Comparison of ENCODE assay signal across 12 mouse cellular contexts in the genomic region with DNA sequence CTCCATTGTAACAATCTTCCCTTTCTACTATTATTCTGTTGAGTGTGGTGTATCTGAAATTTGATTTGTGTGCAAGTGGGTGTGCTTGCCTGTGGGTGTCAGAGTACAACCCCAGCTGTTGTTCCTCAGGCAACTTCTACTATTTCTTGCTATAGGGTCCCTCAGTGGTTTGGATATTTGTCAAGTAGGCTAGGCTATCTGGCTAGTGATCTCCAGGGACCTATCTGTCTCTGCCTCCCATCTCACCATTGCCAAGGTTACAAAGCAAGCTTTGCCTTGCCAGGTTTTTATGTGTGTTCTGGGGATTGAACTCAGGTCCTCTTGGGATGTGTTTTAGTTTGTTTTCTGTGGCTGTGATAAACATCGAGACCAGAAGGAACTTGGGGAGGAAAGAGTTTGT.
DNase-seq lines count a peak whose midpoint lies in the region; ATAC-seq and TF ChIP-seq lines count a peak whose summit lies in the region.
"Had no signal": no experiment of that assay in that cellular context is flagged by ENCODE, and none has a peak within 500 bp of the region (broad histone marks: within the 10 kb centered on the region; RNA-seq: fewer than 3 reads in every experiment).

No protein-coding gene starts in this region.

- TF ChIP-seq EP300 in heart, postnatal 0 days (IDR thresholded peaks at IDR 0.05; ENCODE audit: low read depth): 0 out of 2 replicates have a peak, but pooled peaks have one; percentile 5
- no peak for TF ChIP-seq EP300 in lung, postnatal 0 days (IDR thresholded peaks at IDR 0.05)
- no peak for TF ChIP-seq EP300 in stomach, postnatal 0 days (optimal IDR thresholded peaks at IDR 0.05)

- intact Hi-C loops in gastrocnemius, postnatal 14 days (cut with DNase I; ENCODE audit: low total_unique reads): no loop called here
- intact Hi-C loops in heart, postnatal 25 days (cut with DNase I): no loop called here

- no peak for ATAC-seq in heart, postnatal 0 days (ENCODE audit: insufficient read depth, low read depth)
- peak; percentile 52; the same call in 1 of the 2 replicates for ATAC-seq in lung, postnatal 0 days
- peak; percentile 11; the same call in 1 of the 2 replicates for ATAC-seq in stomach, postnatal 0 days (ENCODE audit: low FRiP score, low TSS enrichment)
- ATAC-seq: intestine, postnatal 0 days had no signal

- no peaks in the 10 kb centered on the region for H3K27me3 ChIP-seq in heart, postnatal 0 days (ENCODE audit: control insufficient read depth, insufficient read depth, low read length)
- H3K27me3 ChIP-seq in lung, postnatal 0 days (replicated peaks; ENCODE audit: insufficient read depth, low read length): no peaks in the 10 kb centered on the region
- no peaks in the 10 kb centered on the region for H3K27me3 ChIP-seq in stomach, postnatal 0 days (ENCODE audit: control insufficient read depth, insufficient read depth, low read length)
- H3K27me3 ChIP-seq: embryonic facial prominence, embryonic 12.5 days; liver, embryonic 13.5 days had no signal

- H3K4me3 ChIP-seq in heart, postnatal 0 days (ENCODE audit: low read depth, low read length): no peak overlapping the region
- no peak overlapping the region for H3K4me3 ChIP-seq in lung, postnatal 0 days (ENCODE audit: low read depth, low read length)
- no peak overlapping the region for H3K4me3 ChIP-seq in stomach, postnatal 0 days (ENCODE audit: low read depth, low read length)
- H3K4me3 ChIP-seq: embryonic facial prominence, embryonic 12.5 days; liver, embryonic 13.5 days had no signal

- no peak overlapping the region for H3K9ac ChIP-seq in heart, postnatal 0 days (replicated peaks; ENCODE audit: low read depth, low read length)
- no peak overlapping the region for H3K9ac ChIP-seq in lung, postnatal 0 days (replicated peaks; ENCODE audit: low read depth)
- no peak overlapping the region for H3K9ac ChIP-seq in stomach, postnatal 0 days (ENCODE audit: low read length)
- H3K9ac ChIP-seq: embryonic facial prominence, embryonic 12.5 days; liver, embryonic 13.5 days had no signal

- no peaks in the 10 kb centered on the region for H3K9me3 ChIP-seq in heart, postnatal 0 days (replicated peaks; ENCODE audit: control insufficient read depth, low read length)
- no peaks in the 10 kb centered on the region for H3K9me3 ChIP-seq in lung, postnatal 0 days (ENCODE audit: low read length)
- H3K9me3 ChIP-seq in stomach, postnatal 0 days (ENCODE audit: control insufficient read depth, low read length): no peaks in the 10 kb centered on the region
- H3K9me3 ChIP-seq: embryonic facial prominence, embryonic 12.5 days; liver, embryonic 13.5 days had no signal

- no peak overlapping the region for H3K27ac ChIP-seq in heart, postnatal 0 days (ENCODE audit: low read depth)
- no peak overlapping the region for H3K27ac ChIP-seq in lung, postnatal 0 days (ENCODE audit: low read length)
- no peak overlapping the region for H3K27ac ChIP-seq in stomach, postnatal 0 days (replicated peaks)
- H3K27ac ChIP-seq: embryonic facial prominence, embryonic 12.5 days; liver, embryonic 13.5 days had no signal

- no peaks in the 10 kb centered on the region for H3K4me1 ChIP-seq in heart, postnatal 0 days (ENCODE audit: control insufficient read depth, insufficient read depth)
- H3K4me1 ChIP-seq in lung, postnatal 0 days (ENCODE audit: insufficient read depth, low read depth, low read length): no peaks in the 10 kb centered on the region
- peaks cover 4% of the 10 kb centered on the region; the same call in 1 of the 2 replicates for H3K4me1 ChIP-seq in stomach, postnatal 0 days (replicated peaks; ENCODE audit: control insufficient read depth, insufficient read depth)
- H3K4me1 ChIP-seq: embryonic facial prominence, embryonic 12.5 days; liver, embryonic 13.5 days had no signal

- no peaks in the 10 kb centered on the region for H3K36me3 ChIP-seq in heart, postnatal 0 days (replicated peaks; ENCODE audit: control insufficient read depth, insufficient read depth, low read length)
- H3K36me3 ChIP-seq in lung, postnatal 0 days (ENCODE audit: insufficient read depth, low read length): no peaks in the 10 kb centered on the region
- H3K36me3 ChIP-seq in stomach, postnatal 0 days (ENCODE audit: control insufficient read depth, insufficient read depth, low read length): no peaks in the 10 kb centered on the region
- H3K36me3 ChIP-seq: embryonic facial prominence, embryonic 12.5 days; liver, embryonic 13.5 days had no signal

- H3K4me2 ChIP-seq in heart, postnatal 0 days (ENCODE audit: low read depth, low read length): no peak overlapping the region
- H3K4me2 ChIP-seq in lung, postnatal 0 days (replicated peaks; ENCODE audit: low read depth, low read length): no peak overlapping the region
- H3K4me2 ChIP-seq in stomach, postnatal 0 days (replicated peaks; ENCODE audit: low read depth): no peak overlapping the region
- H3K4me2 ChIP-seq: embryonic facial prominence, embryonic 12.5 days; liver, embryonic 13.5 days had no signal

- TF ChIP-seq CTCF in heart, postnatal 0 days (IDR thresholded peaks at IDR 0.05; ENCODE audit: low read depth): no peak
- TF ChIP-seq CTCF in lung, postnatal 0 days (IDR thresholded peaks at IDR 0.05): no peak
- no peak for TF ChIP-seq CTCF in stomach, postnatal 0 days (IDR thresholded peaks at IDR 0.05; ENCODE audit: low read depth)

- 67% methylated on average over 1 of the region's 1 CpGs for WGBS in heart, postnatal 0 days
- 54% methylated on average over 1 of the region's 1 CpGs for WGBS in lung, postnatal 0 days
- 83% methylated on average over 1 of the region's 1 CpGs for WGBS in stomach, postnatal 0 days

- peak; percentile 11 for DNase-seq in gastrocnemius, adult 18-20 months (ENCODE audit: low spot score)
- DNase-seq in gastrocnemius, postnatal 14 days: no peak
- no peak for DNase-seq in heart, postnatal 0 days (ENCODE audit: low spot score)
- no peak for DNase-seq in heart, postnatal 25 days (ENCODE audit: low spot score)
- no peak for DNase-seq in lung, postnatal 0 days (ENCODE audit: low spot score)
- no peak for DNase-seq in lung, postnatal 4 days
- DNase-seq in stomach, postnatal 0 days (ENCODE audit: low spot score): no peak
- DNase-seq in left cerebral cortex, adult 18-20 months (ENCODE audit: low spot score in 2 of 2): no peak
- DNase-seq: liver, embryonic 13.5 days; right cerebral cortex, adult 18-20 months had no signal
